Mouse (Mus musculus) megakaryocyte, embryonic 14.5 days (primary cell): ENCODE results near the gene Meis2.

Experiments
- FLI1 ChIP-seq: IDR thresholded peaks from 2 replicates; pipeline ENCODE4 v1.6.1; 2012; ENCODE audit warnings: low read length, inconsistent platforms, mixed read lengths
- GATA1 ChIP-seq: IDR thresholded peaks from 3 replicates; pipeline ENCODE4 v1.6.1; 2012; ENCODE audit warnings: mixed read lengths, low read length, inconsistent platforms, borderline replicate concordance

DNA sequence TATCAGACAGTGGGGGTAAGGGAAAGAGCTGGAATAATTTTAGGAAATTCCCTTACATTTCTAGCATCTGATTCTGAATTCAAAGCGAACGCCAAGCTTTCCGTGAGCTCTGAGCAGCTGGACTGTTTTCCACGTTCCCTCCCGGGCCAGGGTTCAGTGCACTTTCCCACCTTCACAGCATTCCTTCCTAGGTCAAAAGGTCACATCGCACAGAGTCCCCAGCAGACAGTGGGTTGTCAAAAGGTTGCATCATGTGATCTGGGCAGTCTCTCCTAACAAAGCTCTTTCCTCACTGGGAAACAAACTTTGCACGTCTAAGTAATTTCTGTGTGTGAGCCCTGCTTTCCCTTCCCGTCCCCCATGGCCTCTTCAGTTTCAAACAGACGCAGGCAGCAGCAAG is 44.6 kb downstream of the Meis2 start:
- TF ChIP-seq GATA1 (no peak), FLI1 (no peak)
